Mouse (Mus musculus) embryonic facial prominence, embryonic 15.5 days (tissue): Measurements from ENCODE around the gene Tmem221. TPM values are rescaled to one million over a fixed set of nuclear protein-coding genes. Genes with fewer than 3 reads are reported as not detected.
A peak's percentile ranks its signal among the peaks of the same experiment; 100 is the strongest.
"Not testable (repeated sequence)": the region's sequence is repeated elsewhere in the genome, so short reads cannot be mapped to it uniquely, and the experiment has no call there.

Experiments
- ATAC-seq: fragments of 200-750 bp; cut with Nextera tagmentation; 2 replicates; pipeline ENCODE4 v1.8.0; 2017; ENCODE audit warnings: low read depth, moderate TSS enrichment; ENCODE audit not compliant: insufficient number of reproducible peaks, low FRiP score, low TSS enrichment
- H3K27ac ChIP-seq: fragments of 300-500 bp; sonication (generic); replicated peaks from 2 replicates; pipeline ENCODE4 v1.5.1; 2015; ENCODE audit warnings: mild to moderate bottlenecking, inconsistent platforms
- H3K27me3 ChIP-seq: fragments of 300-500 bp; sonication (generic); 2 replicates; pipeline ENCODE4 v1.6.1; 2015; ENCODE audit warnings: inconsistent platforms
- H3K36me3 ChIP-seq: fragments of 300-500 bp; sonication (generic); 2 replicates; pipeline ENCODE4 v1.6.1; 2015; ENCODE audit warnings: mild to moderate bottlenecking, inconsistent platforms
- H3K4me1 ChIP-seq: fragments of 300-500 bp; sonication (generic); 2 replicates; pipeline ENCODE4 v1.6.1; 2015; ENCODE audit warnings: inconsistent platforms
- H3K4me2 ChIP-seq: fragments of 300-500 bp; sonication (generic); replicated peaks from 2 replicates; pipeline ENCODE4 v1.6.1; 2015; ENCODE audit warnings: mild to moderate bottlenecking, inconsistent platforms
- H3K4me3 ChIP-seq: fragments of 300-500 bp; sonication (generic); replicated peaks from 2 replicates; pipeline ENCODE4 v1.5.1; 2015; ENCODE audit warnings: mild to moderate bottlenecking, inconsistent platforms
- H3K9ac ChIP-seq: fragments of 300-500 bp; sonication (generic); 2 replicates; pipeline ENCODE4 v1.6.1; 2015; ENCODE audit warnings: inconsistent platforms
- H3K9me3 ChIP-seq: fragments of 300-500 bp; sonication (generic); replicated peaks from 2 replicates; pipeline ENCODE4 v1.6.1; 2016; ENCODE audit warnings: inconsistent platforms
- WGBS: fragments of 180-500 bp; shearing (Covaris S2); methylation state at CpG from one replicate; pipeline ENCODE4 v1.1.7; 2015; 5-methylcytosine and 5-hydroxymethylcytosine counted together
- polyA plus RNA-seq: library from polyadenylated mRNA; unstranded; fragments of >200 nt; fragmentation: Nextera tagmentation; extraction: Ambion mirVana; gene quantifications from 2 replicates; pipeline ENCODE4 v1.2.1, GENCODE M21; 2015

The Tmem221 gene
- polyA plus RNA-seq, 1 experiment from 2014 or later = 1.7 TPM

DNA sequence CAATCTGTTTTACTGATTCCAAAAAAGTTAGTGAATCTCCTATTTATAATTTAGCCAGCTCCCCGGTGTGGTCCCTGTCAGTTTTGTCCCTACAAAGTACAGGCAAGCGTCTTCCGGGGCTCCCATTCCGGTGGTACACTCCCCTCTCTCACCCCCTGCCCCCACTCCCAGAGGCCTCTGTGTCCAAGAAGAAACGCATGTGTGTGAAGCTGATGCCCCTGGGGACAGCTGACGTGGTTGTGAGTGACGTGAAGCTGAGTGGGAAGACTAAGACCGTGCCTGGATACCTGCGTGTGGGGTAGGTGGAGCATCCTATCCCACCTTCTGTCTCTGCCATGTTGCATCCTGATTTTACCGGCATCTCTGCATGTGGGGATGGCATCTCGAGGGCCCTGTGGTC lies 13.6 kb downstream of the Tmem221 start:
- WGBS = 77% methylated on average over 11 of the region's 11 CpGs
- no peak for ATAC-seq
- H3K4me3 ChIP-seq = no peak overlapping the region
- H3K36me3 ChIP-seq = peaks cover 31% of the 10 kb centered on the region
- no peaks in the 10 kb centered on the region for H3K9me3 ChIP-seq
- no peak overlapping the region for H3K9ac ChIP-seq
- H3K4me2 ChIP-seq = no peak overlapping the region
- no peaks in the 10 kb centered on the region for H3K27me3 ChIP-seq
- H3K27ac ChIP-seq = no peak overlapping the region
- peaks cover 10% of the 10 kb centered on the region for H3K4me1 ChIP-seq

DNA sequence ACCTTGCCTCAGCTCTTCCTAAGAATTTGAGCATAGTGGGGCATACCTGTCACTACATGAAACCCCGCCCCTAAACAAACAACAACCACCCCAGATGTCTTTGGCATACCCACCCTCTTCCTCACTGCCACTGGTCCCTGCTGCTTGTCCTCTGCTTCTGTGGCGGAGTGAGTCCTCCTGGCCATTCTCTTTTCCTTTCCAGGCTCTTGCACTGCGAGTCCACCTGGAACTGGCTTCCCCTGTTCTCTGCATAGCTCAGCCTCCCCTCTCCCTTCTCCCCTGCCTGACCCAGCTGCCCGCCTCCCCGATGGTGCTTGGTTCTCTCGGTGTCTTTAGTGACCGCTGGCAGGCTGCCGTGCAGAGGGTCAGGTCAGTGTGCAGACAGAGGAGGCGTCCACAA lies 14.9 kb downstream of the Tmem221 start:
- no peak for ATAC-seq
- WGBS = 87% methylated on average over 9 of the region's 9 CpGs
- H3K4me2 ChIP-seq = peak overlapping the region; percentile 75
- peaks cover 10% of the 10 kb centered on the region for H3K4me1 ChIP-seq
- peaks cover 30% of the 10 kb centered on the region for H3K36me3 ChIP-seq
- H3K9ac ChIP-seq = no peak overlapping the region; the same call in 1 of the 2 replicates
- H3K27me3 ChIP-seq = no peaks in the 10 kb centered on the region
- no peak overlapping the region for H3K27ac ChIP-seq
- H3K4me3 ChIP-seq = peak overlapping the region; percentile 98
- no peaks in the 10 kb centered on the region for H3K9me3 ChIP-seq

DNA sequence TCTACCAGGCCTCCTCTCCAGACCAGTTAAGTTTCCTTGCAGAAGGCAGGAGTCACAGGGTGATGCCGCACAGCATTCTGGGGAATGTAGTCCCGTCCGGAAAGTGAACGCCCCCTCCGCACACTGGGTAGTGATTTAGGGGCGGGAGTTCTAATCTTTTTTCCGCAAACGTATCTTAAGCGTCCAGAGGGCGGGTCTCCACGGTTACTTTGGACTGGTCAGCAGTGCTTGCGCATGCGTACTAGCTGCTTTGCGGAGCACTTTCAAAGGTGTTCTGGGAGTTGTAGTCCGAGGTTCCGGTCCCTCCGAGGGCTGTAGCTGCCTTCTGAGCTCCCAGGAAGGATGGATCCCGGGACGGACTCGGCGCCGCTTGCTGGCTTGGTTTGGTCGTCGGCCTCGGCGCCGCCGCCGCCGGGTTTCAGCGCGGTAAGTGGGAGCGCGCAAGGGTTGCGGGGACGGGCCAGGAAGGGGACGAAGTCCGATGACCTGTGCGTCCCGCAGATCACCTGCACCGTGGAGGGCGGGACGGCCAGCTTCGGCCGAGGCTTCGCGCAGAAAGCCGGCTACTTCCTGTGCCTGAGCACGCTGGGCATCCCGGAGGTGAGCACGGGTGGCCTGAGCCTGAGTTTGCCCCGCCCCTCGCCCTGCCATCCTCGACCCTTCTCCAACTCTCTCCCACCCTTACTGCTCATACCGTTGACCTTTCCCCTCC lies 15.9 kb downstream of the Tmem221 start, which contains the start of gene Mvb12a:
Gene Mvb12a, plus strand, starts transcription at position 291 of the 712 bp plus-strand sequence.
- Histone ChIP-seq H3K9ac (peak within 1 kb of the TSS; percentile 94), H3K9me3 (no peaks in the 10 kb centered on the region), H3K27ac (peak within 1 kb of the TSS; percentile 51; the same call in 1 of the 2 replicates), H3K4me2 (peak within 1 kb of the TSS; percentile 75), H3K27me3 (no peaks in the 10 kb centered on the region), H3K4me3 (peak within 1 kb of the TSS; percentile 98), H3K36me3 (peaks cover 21% of the 10 kb centered on the region), H3K4me1 (peaks cover 15% of the 10 kb centered on the region)
- peak; percentile 96 for ATAC-seq
- WGBS = under 1% methylated on average over 54 of the region's 55 CpGs

- Histone ChIP-seq H3K4me1 (peaks cover 13% of the 10 kb centered on the region), H3K4me3 (peak within 1 kb of the TSS; percentile 47), H3K27ac (peak within 1 kb of the TSS; percentile 61), H3K36me3 (no peaks in the 10 kb centered on the region), H3K27me3 (no peaks in the 10 kb centered on the region; the same call in 1 of the 2 replicates), H3K4me2 (peak within 1 kb of the TSS; percentile 62), H3K9me3 (no peaks in the 10 kb centered on the region), H3K9ac (peak within 1 kb of the TSS; percentile 43; the same call in 1 of the 2 replicates)
- 2% methylated on average over 37 of the region's 37 CpGs for WGBS
- peak; percentile 81; the same call in 1 of the 2 replicates for ATAC-seq
Observed at GRCm38 (mm10) chr8:71537028-71537867, 21.4 kb downstream of the Tmem221 start, which contains the start of gene Bst2. TSS of gene Bst2 (minus strand) at chr8:71537456.

DNA sequence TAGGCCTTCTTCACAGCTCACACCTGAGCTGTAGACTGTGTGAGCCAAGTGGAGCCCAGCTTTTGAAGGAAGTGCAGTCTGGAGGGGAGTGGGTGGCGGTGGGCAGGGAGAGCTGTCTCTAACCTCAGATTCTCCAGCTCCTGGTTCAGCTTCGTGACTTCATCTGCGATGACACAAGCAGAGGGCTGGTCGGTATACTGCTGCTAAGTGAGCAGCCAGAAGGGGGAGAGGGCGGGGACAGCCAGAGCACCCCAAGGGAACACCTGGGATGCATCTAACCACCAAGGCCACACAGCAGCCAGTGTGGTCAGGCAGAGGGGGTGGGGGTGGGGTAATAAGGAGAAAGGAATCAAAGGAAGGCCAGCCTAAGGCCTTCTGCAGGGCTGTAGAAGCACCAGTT lies 23.0 kb downstream of the Tmem221 start:
- H3K9me3 ChIP-seq = no peaks in the 10 kb centered on the region
- whole genome bisulfite sequencing = 62% methylated on average over 5 of the region's 5 CpGs
- H3K36me3 ChIP-seq = no peaks in the 10 kb centered on the region
- H3K27ac ChIP-seq = no peak overlapping the region
- no peaks in the 10 kb centered on the region; the same call in 1 of the 2 replicates for H3K27me3 ChIP-seq
- no peak overlapping the region for H3K9ac ChIP-seq
- H3K4me1 ChIP-seq = peaks cover 13% of the 10 kb centered on the region
- ATAC-seq = no peak
- H3K4me2 ChIP-seq = no peak overlapping the region
- H3K4me3 ChIP-seq = no peak overlapping the region

- H3K9ac ChIP-seq = no peak overlapping the region
- H3K4me1 ChIP-seq = peaks cover 13% of the 10 kb centered on the region
- H3K4me3 ChIP-seq = no peak overlapping the region
- H3K4me2 ChIP-seq = no peak overlapping the region
- H3K27ac ChIP-seq = no peak overlapping the region
- 32% methylated on average over 3 of the region's 3 CpGs for WGBS
- no peaks in the 10 kb centered on the region; the same call in 1 of the 2 replicates for H3K27me3 ChIP-seq
- H3K9me3 ChIP-seq = no peaks in the 10 kb centered on the region
- no peak for ATAC-seq
- no peaks in the 10 kb centered on the region for H3K36me3 ChIP-seq
Observed at GRCm38 (mm10) chr8:71534263-71534810, 24.3 kb downstream of the Tmem221 start.

- 65% methylated on average over 7 of the region's 12 CpGs for WGBS
- ATAC-seq, H3K9me3 ChIP-seq, H3K27ac ChIP-seq, H3K9ac ChIP-seq, H3K4me3 ChIP-seq, H3K36me3 ChIP-seq, H3K4me2 ChIP-seq, H3K4me1 ChIP-seq: not testable (repeated sequence)
- H3K27me3 ChIP-seq = peaks cover 11% of the 10 kb centered on the region
Observed at GRCm38 (mm10) chr8:71530735-71531467, 27.8 kb downstream of the Tmem221 start.

DNA sequence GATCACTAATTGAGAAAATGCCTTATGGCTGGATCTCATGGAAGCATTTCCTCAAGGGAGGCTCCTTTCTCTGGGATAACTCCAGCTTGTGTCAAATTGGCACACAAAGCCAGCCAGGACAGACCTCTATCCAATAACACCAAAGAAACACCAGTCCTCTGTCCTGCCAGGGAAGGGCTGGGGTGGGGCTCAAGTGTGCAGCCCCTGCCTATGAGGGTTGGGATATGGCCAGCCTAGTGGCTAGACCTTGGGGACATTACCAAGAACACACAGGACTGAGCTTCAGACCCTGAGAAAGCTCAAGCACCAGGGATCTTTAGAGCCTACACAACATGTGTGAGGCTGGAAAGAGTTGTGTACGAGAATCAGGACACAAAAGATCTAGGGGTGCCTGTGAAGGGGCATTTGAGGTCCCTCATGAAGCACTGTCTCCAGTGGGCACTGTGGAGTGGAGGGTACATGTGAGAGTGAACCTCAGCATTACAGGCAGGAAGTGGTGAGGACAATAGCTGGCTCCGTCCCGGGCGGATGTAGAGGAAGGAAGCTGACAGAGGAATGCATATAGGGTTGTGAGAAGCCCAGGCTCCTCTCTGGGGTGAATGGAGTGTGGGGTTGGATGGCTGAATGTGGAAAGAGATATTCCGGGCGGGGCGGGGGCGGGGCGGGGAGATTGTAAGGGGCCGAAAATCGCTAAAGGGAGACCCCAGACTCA lies 30.2 kb downstream of the Tmem221 start:
- 69% methylated on average over 11 of the region's 11 CpGs for WGBS
- Histone ChIP-seq H3K4me2 (no peak overlapping the region), H3K4me1 (0 out of 2 replicates have a peak, but pooled peaks cover 6% of the 10 kb centered on the region), H3K27ac (peak overlapping the region; percentile 68), H3K9ac (no peak overlapping the region), H3K9me3 (no peaks in the 10 kb centered on the region), H3K27me3 (peaks cover 30% of the 10 kb centered on the region), H3K4me3 (no peak overlapping the region), H3K36me3 (no peaks in the 10 kb centered on the region)
- ATAC-seq = no peak

DNA sequence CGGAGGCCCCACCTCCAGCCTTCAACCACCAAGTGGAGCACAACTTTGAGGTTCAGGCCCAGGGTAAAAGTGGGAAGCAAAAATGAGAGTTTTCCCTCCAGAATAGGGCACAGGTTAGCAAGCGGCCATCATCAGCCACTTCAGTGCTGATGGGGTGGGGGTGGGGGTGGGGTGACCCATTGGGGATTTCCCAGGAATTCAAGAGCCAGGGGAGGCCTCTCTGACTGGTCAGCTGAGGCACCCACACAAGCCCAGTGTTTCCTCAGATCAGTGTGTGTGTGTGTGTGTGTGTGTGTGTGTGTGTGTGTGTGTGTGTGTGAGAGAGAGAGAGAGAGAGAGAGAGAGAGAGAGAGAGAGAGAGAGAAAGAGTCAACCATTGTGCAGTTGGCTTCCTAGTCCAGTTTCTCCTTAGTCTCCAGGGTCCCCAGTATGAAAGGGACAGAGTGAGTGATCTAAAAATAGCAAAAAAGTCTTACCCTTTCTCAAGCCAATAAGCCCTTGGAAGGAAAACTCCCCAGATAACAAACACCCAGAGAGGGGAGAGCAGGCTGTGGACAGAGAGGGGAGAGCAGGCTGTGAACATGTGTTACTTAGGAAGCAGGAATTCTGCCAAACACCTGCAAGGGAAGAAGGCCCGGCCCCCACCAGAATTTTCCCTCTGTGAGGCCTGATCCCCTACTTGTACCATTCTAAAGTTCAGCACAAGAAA lies 31.4 kb downstream of the Tmem221 start:
- Histone ChIP-seq H3K36me3 (no peaks in the 10 kb centered on the region), H3K27ac (no peak overlapping the region; the same call in 1 of the 2 replicates), H3K4me1 (0 out of 2 replicates have a peak, but pooled peaks cover 6% of the 10 kb centered on the region), H3K9me3 (no peaks in the 10 kb centered on the region), H3K4me3 (no peak overlapping the region), H3K4me2 (no peak overlapping the region), H3K27me3 (peaks cover 32% of the 10 kb centered on the region), H3K9ac (no peak overlapping the region)
- no peak for ATAC-seq
- 48% methylated on average over 3 of the region's 3 CpGs for WGBS

- no peak overlapping the region for H3K27ac ChIP-seq
Observed at GRCm38 (mm10) chr8:71526272-71526671, 32.4 kb downstream of the Tmem221 start.

More at GRCm38 (mm10) chr8:71526272-71526671, 32.4 kb downstream of the Tmem221 start:
- peaks cover 33% of the 10 kb centered on the region for H3K27me3 ChIP-seq
- H3K36me3 ChIP-seq = no peaks in the 10 kb centered on the region
- H3K4me3 ChIP-seq = no peak overlapping the region
- peaks cover 15% of the 10 kb centered on the region; the same call in 1 of the 2 replicates for H3K4me1 ChIP-seq
- H3K4me2 ChIP-seq = no peak overlapping the region
- no peaks in the 10 kb centered on the region for H3K9me3 ChIP-seq
- ATAC-seq = no peak
- 18% methylated on average over 6 of the region's 6 CpGs for WGBS
- H3K9ac ChIP-seq = no peak overlapping the region
